Mouse (Mus musculus) brain, embryonic 18.5 days (tissue): ENCODE data around the gene Ssc5d.

Experiments used
- DNase-seq: peaks from one replicate; pipeline ENCODE4 v3.0.0-alpha.2; 2012; ENCODE audit warnings: low read depth, low spot score

Ssc5d gene

DNA sequence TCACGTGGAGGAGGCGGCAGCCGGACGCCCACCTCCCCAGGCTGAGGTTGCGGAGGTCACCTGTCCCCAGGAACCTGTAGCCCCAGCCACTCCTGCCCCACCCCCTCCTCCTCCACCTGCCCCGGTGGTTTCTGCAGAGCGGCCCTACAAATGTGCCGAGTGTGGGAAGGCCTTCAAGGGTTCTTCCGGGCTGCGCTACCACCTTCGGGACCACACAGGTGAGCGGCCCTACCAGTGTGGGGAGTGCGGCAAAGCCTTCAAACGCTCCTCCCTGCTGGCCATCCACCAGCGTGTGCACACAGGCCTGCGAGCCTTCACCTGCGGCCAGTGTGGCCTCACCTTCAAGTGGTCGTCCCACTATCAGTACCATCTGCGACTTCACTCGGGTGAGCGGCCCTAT, 5.6 kb upstream of the Ssc5d start:
- no peak for DNase-seq

DNA sequence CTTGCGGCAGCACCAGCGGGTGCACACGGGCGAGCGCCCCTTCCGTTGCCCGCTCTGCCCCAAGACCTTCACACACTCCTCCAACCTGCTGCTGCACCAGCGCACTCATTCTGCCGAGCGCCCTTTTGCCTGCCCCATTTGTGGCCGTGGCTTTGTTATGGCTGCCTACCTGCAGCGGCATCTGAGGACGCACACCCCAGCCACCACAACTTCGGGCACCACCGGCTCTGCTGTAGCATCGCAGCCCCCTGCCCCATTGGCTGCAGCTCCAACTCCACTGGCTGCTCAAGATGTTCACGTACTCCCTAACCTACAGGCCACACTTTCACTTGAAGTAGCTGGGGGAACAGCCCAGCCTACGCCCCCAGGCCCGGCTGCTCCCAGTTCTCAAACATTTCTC, 5.1 kb upstream of the Ssc5d start:
- no peak for DNase-seq

DNA sequence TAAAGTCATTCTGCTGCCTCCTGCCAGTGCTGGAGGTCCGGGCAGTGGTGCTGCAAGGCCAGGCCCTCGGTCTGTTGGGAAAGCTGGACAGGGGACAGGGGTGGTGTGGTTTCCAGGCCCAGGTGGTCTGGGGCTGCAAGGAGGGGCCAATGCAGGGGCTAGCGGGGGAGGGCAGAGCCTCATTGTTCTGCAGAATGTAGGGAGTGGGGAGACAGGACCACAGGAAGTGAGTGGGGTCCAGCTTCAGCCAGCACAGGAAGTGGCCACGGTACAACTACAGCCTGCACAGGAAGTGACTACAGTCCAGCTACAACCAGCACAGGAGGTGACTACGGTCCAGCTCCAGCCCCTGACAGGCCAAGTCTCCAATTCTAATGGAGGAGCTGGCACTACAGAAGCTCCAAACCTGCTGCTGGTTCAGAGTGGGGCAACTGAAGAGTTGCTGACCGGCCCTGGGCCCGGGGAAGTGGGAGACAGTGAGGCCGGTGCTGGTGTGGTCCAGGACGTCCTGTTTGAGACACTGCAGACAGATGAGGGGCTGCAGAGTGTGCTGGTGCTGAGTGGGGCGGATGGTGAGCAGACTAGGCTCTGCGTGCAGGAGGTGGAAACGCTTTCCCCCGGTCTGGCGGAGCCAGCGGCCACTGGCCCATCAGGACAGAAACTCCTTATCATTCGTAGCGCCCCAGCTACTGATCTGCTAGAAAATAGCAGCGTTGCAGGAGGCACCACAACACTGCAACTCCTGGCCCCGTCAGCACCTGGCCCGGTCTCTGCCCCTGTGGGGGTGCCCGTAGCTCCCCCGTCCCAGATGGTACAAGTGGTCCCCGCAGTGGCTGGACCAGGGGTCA, 4.4 kb upstream of the Ssc5d start:
- DNase-seq: no peak

DNA sequence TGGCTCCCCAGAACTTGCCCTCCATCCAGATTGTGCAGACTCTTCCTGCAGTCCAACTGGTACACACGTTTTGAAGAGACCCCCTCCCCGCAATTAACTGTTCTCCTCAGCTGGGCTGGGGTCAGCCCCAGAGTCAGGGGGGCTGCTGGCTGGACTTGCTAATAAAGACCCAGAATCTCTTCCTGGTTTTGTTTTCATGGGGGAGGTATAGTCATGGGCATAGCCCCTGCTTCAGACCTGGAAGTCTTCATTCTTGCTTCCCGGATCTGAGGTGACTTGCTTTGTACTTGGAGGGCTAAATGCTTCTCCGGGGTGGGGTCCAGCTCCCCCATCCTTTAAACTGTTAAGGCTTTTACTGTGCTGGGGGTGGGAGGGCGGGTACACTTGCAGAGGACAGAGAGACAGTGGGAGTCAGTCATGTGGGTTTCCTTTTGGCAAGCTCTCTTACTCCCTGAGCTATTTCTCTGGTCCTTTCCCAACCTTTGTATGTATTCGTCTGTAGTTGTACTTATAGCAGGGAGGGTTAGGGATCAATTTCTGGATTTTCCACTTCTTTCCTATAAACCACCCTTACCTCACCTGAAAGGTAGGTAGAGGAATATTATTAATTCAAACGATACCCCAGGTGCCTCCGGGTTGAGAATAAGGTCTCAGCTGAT, 3.6 kb upstream of the Ssc5d start, which contains the start of gene Nat14:
Gene Nat14 (plus strand): TSS at position 205 of the 659 bp plus-strand sequence.
- DNase-seq: no peak

DNA sequence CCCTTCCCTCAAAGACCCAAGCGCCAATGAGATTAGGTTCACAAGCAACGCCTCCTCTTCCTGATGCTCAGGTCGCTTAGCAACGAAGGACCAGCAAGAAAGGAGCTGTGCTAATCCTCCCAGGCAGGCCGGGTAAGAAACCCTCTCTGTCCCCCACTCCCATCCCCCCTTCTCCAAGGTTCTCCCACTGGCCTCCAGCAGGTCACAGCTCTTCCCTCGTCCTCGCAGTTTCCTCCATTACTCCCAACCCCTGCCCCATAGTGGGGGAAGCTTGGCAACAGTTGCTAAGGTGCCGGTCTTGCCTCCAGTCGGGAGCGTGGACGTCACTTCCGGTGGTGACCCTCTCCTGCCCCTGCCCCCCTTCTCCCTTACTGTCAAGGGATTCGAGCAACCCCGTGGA, 3.1 kb upstream of the Ssc5d start:
- peak; percentile 86 for DNase-seq

DNA sequence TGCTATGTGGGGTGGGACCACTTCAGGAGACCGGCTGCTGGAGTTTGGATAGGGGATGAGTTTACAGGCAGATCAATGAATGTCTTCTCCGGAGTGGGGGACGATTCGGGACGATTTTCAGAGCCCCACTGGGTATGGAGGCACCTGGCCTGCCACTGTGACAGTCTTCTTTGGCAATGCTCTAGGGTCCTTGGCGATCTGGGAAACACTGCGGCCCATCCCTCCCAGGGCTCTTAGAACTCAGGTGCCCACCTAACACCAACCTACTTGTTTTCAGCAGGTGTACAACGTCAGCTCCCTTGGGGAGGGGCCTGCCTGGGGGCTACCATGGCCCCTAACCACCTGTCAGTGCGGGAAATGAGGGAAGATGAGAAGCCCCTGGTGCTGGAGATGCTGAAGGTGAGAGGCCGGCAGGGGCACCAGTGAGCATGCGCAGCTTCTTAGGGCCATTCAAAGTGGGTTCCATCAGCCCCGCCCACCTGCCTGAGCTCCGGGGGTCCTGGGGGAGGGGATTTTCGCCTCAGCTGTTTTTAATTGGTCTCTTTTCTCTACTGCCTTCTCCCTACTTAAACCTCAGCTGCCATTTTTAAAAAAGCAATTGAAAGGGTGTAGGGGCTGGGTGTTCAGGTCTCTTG, 2.5 kb upstream of the Ssc5d start:
- peak; percentile 85 for DNase-seq

DNA sequence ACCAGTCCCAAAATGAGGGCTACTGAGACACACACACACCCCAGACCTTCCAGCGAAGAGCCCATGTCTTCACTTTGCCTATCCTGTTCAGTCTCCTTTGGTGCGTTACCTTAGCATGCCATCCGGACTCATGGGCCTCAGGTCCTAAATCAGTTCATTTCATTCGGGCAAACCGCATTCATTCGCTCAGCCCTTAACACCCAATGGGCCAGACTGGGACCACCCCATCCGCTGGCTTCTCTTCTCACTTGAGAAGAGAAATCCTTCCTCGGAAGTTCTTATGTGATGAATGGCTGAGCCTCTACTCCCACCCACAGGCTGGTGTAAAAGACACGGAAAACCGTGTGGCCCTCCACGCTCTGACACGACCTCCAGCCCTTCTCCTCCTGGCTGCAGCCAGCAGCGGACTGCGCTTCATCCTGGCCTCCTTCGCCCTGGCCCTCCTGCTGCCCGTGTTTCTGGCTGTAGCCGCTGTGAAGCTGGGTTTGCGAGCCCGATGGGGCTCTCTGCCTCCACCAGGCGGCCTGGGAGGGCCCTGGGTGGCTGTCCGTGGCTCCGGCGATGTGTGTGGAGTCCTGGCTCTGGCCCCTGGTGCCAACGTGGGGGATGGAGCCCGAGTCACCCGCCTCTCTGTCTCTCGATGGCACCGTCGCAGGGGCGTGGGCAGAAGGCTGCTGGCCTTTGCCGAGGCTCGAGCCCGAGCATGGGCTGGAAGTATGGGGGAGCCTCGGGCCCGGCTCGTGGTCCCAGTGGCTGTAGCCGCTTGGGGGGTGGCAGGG, 1.8 kb upstream of the Ssc5d start:
- no peak for DNase-seq

DNA sequence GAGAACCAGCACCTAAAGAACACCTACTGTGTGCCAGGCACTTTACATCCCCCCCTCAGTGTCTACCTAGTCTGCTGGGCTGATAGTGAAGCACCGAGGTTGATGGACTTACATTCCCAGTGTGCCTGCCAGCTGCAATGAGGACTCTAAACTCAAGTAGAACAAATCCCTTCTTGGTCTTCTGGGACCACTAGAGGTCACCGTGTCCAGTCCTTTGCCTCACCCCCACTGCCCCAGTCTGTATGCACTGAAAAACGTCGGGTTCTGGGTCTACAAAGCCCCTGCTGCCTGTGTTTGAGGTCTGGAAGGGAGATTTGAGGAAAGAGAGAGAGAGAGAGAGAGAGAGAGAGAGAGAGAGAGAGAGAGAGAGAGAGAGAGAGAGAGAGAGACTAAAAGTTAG, 1.1 kb upstream of the Ssc5d start:
- DNase-seq: no peak

DNA sequence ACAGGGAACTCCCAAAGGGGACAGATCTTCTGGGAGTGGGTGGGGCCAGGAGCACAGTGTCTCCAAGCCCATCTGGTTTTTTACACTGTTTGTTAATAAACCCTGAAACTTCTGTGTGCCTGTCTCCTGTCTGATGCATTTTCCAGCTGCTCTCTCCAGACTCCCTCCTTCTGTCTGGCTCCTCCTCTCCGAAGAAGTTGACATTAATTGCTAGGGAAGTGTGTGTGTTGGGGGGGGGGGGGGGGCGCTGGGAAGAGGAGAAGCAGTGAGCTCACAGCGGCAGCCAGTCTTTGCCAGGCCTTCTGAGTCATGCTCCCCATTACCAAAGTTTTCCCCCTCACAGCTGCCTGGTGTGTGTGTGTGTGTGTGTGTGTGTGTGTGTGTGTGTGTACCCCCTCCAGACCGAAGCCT, 689 bp upstream of the Ssc5d start:
- DNase-seq: no peak

DNA sequence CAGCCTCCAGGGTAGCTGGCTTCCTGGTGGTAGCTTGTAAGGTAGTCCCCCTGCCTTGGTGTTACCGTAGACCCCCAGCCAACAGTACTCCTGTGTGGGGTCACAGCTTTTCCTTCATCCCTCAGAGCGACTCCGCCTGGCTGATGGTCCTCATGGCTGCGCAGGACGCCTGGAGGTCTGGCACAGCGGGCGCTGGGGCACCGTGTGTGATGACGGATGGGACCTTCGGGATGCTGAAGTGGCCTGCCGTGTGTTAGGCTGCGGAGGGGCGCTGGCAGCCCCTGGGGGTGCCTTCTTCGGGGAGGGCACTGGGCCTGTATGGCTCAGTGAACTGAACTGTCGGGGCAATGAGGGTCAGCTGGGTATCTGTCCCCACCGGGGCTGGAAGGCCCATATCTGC, 1.3 kb downstream of the Ssc5d start:
- no peak for DNase-seq

DNA sequence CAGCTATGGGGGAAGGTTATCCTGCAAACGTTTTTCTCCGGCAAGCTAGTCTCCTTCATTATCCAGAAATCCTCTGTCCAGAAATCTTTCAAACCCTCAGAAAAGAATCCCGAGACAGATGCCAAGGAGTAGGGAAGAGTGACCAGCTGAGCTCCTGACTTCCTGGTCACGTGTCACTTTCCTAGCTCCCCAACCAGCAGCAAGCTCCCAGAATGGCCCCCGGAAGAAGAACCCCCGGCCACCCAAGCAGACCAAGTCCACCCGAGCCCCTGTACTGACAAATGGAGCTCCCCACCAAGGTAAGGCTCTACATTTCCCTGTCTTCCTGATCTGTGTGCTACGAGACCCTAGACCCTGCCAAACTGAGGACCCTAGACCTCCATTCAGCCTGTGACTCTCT, 2.1 kb downstream of the Ssc5d start:
- DNase-seq: no peak

DNA sequence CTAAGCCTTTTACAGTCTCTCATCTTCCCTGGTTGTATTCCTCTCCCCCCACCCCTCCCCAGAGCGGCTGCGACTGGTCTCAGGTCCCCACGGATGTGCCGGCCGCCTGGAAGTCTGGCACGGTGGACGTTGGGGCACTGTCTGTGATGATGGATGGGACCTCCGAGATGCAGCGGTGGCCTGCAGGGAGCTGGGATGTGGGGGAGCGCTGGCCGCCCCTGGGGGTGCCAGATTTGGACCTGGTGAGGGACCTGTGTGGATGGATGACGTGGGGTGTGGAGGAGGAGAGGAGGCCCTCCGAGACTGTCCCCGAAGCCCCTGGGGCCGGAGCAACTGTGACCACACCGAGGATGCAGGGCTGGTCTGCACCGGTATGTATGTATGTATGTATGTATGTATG, 2.7 kb downstream of the Ssc5d start:
- DNase-seq: no peak

DNA sequence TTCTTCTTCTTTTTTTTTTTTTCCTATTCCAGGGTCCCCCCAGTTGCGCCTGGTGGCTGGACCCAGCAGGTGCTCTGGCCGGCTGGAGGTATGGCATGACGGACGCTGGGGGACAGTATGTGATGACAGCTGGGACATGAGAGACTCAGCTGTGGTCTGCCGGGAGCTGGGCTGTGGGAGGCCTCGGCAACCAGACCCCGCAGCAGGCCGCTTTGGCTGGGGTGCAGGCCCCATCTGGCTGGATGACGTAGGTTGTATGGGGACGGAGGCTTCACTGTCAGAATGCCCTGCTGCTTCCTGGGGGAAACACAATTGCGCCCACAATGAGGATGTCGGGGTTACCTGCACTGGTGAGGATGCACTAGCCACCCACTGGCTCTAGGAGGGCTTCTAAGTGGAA, 7.5 kb downstream of the Ssc5d start:
- no peak for DNase-seq

DNA sequence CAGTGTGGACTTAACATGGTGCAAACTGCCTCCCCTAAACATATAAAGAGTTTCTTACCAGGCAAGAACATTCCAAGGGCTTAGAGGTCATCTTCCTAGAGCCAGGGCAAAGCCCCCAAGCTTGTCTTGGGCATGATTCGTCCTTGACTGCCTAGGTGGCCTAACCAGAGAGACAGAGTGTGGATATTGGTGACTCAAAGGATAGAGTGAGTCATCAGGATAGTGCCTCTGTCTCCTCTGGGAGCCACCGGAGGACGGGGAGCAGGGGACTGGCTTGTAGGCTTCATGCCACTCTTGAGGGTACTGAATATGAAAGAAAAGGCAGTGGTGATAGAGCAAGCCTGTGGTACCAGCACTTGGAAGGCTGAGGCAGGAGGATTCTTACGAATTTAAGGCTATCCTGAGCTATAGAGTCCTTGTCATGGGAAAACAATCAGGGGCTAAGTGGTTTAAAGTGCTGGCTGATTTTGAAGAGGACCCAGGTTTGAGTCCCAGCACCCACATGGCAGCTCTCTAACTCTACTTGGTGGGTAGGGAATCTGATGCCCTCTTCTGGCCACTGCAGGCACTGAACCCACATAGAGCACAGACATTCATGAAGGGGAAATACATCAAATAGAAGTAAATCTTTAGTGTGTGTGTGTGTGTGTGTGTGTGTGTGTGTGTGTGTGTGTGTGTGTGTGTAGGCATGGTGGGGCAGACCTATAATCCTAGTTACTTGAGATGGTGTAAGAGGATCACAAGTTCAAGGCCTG, 8.8 kb downstream of the Ssc5d start:
- no peak for DNase-seq

DNA sequence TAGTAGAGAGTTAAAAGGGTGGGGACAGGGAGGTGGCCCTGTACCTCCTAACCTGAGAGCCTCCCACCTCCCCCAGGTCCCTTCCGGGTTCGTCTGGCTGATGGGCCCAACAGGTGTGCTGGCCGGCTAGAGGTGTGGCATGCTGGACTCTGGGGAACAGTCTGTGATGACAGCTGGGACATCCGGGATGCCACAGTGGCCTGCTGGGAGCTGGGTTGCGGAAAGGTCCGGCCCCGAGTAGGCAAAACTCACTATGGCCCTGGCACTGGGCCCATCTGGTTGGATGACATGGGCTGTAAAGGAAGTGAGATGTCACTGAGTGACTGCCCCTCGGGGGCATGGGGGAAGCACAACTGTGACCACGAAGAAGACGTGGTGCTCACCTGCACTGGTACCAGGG, 11.2 kb downstream of the Ssc5d start:
- DNase-seq: no peak

DNA sequence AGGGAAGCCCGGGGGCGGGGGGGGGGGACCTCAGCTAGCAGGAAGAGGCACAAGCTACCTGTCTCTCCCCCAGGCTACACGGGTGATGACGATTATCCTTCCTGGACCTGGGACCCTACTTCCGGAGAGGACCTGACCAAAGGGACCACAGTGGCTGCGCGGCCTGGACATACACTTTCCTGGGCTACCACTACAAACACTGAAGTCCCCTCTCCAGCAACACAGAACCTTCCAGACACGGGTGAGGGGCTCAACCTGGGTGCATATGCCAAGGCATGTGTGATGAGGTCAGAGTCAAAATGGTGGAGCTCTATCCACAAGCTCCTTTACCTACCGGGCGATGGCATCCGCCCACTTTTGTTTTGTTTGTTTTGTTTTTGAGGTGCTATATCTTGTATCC, 11.8 kb downstream of the Ssc5d start:
- no peak for DNase-seq

DNA sequence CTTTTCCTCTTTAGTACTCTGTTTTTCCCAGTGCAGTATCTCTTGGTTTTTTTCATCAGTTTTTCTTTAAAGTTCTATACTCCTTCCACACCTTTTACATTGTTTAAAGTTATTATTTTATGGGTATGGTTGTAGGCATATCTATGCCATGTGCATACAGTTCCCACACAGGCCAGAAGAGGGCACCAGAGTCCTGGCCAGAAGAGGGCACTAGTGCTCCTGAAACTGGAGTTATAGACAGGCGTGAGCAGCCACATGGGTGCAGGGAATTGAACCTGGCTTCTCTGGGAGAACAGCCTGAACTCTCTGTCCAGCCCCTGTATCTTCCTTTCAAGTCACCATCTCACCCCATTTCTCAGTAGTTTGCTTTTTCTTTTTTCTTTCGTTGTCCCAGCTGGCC, 12.9 kb downstream of the Ssc5d start:
- DNase-seq: no peak

DNA sequence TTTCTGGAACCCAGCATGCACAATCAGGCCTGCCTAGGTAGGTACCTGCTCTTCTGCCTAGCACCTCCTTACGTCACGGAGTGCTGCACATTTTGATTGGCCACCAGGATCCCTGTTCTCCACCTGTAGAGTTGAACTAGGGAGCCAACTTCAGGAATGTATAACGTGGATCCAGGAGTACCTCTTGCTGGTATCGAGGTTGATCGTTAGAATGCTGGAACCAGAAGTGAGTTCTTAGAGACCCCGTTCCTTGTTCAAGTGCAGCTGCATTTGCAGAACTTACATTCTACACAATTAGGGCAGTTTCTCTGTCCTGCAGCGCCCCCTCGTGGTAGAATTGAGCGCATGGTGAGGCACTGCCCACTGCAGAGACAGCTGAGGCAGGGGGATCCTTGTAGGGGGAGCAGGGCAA, 14.5 kb downstream of the Ssc5d start:
- DNase-seq: no peak

DNA sequence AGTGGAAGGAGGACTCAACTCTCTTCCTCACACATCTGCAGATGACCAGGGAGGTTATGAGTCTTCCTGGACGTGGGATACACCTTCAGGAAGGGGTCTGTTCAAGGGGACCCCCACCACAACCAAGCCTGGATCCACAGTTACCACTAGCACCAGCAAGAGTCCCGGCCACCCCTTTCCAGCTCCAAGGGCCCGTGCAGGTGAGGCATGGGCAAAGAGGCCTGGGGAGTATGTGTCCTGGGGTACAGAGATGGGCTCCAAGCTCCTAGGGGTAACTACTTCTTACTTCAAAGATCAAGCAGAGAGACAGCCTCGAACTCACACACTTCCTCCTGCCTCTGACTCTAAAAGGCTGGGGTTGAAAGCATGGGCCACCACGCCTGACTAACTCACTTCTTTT, 17.1 kb downstream of the Ssc5d start:
- no peak for DNase-seq

DNA sequence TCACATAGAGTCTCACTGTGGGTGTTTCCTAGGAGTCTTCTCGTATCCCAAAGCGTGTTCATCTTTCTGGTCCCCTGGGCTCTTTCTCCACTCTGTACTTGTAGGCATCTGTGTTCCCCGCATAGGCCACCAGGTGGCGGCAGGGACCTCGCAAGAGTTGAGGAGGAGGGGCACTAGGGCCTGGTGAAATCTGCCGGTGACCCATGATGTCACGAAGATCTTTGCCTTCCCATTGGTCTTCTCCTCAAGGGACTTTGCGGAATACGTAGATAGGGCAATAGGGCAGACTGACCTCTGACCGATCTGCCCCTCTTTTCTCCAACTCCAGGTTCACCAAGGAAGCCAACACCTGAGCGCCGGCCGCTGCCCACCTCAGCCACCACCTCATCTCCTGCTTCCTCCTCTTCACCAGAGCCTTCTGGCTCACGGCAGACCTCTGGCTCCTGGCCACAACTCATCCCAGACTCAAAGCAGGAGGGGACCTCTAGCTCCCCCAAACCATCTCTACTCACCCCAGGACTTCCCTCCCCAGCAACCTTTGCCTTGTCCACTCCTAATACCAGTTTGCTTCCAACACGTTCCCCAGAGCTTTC, 17.7 kb downstream of the Ssc5d start:
- DNase-seq: no peak

DNA sequence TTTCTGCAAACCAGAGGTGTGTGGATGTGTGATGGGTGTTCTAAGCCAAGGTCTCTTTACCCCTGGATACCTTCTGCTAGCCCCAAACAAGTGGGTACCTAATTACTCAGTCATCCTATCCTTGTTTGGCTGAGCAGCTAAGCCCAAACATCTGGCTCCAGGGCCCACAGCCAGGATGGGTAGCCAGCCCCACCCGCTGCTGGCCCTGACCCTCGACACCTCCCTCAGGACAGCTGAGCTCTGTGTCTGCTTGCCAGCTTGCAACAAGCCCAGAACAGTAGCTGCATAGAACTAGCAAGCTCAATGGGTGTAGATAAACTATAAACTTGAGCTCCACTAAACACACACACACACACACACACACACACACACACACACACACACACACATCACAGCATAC, 22.3 kb downstream of the Ssc5d start:
- no peak for DNase-seq
